Mouse (Mus musculus) lung, postnatal 0 days (tissue): ENCODE results near the gene Shoc2.

Source experiments
- CTCF ChIP-seq: IDR thresholded peaks from 2 replicates; pipeline ENCODE4 v1.5.1; 2016; ENCODE audit warnings: antibody characterized with exemption, mild to moderate bottlenecking
- EP300 ChIP-seq: IDR thresholded peaks from 2 replicates; pipeline ENCODE4 v1.6.1; 2016; ENCODE audit warnings: antibody characterized with exemption, mild to moderate bottlenecking, control low read depth

- no peak for TF ChIP-seq EP300
- TF ChIP-seq CTCF, result no peak
Measured at GRCm38 (mm10) chr19:54081303-54081702, 137.2 kb downstream of the Shoc2 start.
